Mouse (Mus musculus) lung, adult 2 months (tissue): ENCODE results near the gene Taar9. TPM values are rescaled to one million over a fixed set of nuclear protein-coding genes. Genes with fewer than 3 reads are reported as not detected.
"Not testable (repeated sequence)": the region's sequence is repeated elsewhere in the genome, so short reads cannot be mapped to it uniquely, and the experiment has no call there.

ENCODE experiments used
- DNase-seq: peaks from one replicate; pipeline ENCODE4 v3.0.0; 2022
- H3K4me1 ChIP-seq: fragments of 200-500 bp; 2 replicates; pipeline ENCODE4 v1.6.1; 2011; ENCODE audit warnings: low read length; ENCODE audit not compliant: control insufficient read depth, insufficient read depth
- H3K4me3 ChIP-seq: fragments of 200-500 bp; replicated peaks from 2 replicates; pipeline ENCODE3; 2011; ENCODE audit warnings: low read depth, mild to moderate bottlenecking, control low read depth, low read length; ENCODE audit errors: extremely low read depth
- CTCF ChIP-seq: fragments of 200-500 bp; IDR thresholded peaks from 2 replicates; pipeline ENCODE4 v1.5.1; 2011; ENCODE audit warnings: mild to moderate bottlenecking, low read length, control low read depth; ENCODE audit not compliant: insufficient read depth
- POLR2A ChIP-seq: fragments of 200-500 bp; IDR thresholded peaks from 2 replicates; pipeline ENCODE4 v1.6.1; 2011; ENCODE audit warnings: low read depth, mild to moderate bottlenecking, control low read depth, low read length, borderline replicate concordance; ENCODE audit errors: extremely low read depth
- WGBS: fragments of 180-500 bp; shearing (Covaris S2); methylation state at CpG from one replicate; pipeline ENCODE4 v1.1.7; 2018; 5-methylcytosine and 5-hydroxymethylcytosine counted together
- polyA plus RNA-seq: library from polyadenylated mRNA; depleted of rRNA; stranded (reverse); fragments of >200 nt; gene quantifications from 2 replicates; pipeline ENCODE4 v1.2.3, GENCODE M21; 2012

Taar9 gene
- polyA plus RNA-seq, 1 experiment, result not detected

DNA sequence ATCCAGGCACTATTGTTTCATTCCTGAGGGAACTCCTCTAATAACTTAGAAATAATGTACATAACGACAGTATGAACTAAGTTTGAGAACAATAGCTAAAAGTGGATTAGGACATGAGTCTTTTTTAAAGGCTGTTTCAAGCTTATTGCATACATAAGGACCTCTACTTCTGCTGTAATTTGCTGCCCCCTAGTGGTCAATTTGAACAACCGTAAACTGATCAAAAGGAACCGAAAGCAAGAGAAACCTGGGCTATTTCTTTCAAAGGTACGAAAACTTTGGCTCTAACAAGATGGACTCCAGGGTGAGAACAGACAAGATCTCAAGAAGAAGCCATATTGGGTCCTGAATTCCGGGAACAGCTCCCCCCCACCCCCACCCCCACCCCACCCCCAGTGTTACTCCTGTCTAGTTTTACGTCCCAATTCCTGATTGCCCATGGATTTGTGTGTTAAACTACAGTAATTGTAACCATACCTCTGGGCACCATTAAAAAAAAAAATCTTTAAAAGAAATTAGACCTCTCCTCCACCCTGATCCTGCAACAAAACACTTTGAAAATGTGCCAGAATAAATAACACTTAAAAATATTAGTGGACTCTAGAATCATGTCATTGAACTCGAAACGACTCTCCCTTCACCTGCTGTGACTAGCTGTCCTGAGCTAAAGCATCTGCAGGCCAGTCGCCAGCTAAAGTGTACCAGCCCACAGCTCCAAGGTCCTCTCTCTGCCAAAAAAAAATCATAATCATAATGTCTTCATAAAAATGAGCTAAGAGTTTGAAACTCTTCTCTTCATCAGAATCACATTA, 22.3 kb upstream of the Taar9 start:
- 16% methylated on average over 9 of the region's 9 CpGs for WGBS
- TF ChIP-seq POLR2A (no peak), CTCF (peak; percentile 48; the same call in 1 of the 2 replicates)
- Histone ChIP-seq H3K4me3 (peak overlapping the region; percentile 16), H3K4me1 (no peaks in the 10 kb centered on the region; the same call in none of the 2 replicates)
- DNase-seq, result no peak

DNA sequence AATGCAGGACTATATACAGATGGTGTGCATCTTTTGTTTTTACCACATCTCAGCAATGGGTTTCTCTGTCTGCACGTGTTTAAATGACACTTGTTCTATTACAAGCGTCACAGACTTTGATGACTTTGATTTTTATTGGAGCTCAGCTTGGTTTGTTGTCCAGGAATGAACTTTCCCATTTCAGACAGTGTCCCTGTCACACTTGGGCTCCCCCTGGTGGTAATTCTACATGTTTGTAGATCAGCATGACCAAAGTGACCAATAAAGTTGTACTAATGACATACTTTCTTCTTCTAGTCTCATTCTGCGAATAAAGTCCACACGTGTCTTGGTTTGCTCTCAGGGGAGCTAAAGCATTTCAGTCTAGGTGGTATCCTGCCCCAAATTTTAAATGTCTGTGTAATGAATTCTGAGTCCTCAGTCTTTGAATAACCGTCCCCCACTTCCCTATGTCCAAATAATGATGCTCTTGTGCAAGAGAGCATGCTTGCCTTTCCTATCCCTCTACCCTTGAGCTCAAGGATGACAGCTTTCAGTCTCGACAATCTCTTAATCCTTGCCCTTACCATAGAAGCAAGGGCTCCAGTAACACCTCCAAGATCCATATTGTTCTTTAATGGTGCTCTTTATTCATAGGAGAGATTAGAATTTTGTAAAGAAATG, 1.9 kb upstream of the Taar9 start:
- WGBS, result 39% methylated on average over 6 of the region's 6 CpGs
- TF ChIP-seq CTCF, result peak; percentile 3; the same call in 1 of the 2 replicates
- TF ChIP-seq POLR2A, result no peak
- Histone ChIP-seq H3K4me3 (no peak overlapping the region), H3K4me1 (no peaks in the 10 kb centered on the region)
- DNase-seq, result no peak

DNA sequence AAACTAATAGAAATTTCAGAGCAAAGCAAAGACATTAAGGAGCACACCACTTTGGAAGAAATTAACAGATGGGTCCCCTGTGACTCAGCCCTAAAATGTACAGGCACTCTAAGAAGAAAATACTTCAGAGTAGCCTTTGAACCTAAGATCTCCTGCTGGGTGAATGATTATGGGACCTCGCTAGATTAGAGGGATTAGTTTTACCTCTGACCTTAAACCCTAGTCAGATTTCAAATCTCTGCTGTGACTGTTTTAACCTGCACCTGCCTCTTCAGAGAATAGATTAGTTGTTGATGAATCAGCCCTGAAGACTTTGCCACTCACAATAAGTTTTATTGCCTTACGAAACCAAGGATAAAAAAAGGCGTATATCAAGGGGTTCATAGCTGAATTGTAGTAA, 1.1 kb downstream of the Taar9 start:
- TF ChIP-seq POLR2A (no peak), CTCF (no peak)
- WGBS, result 81% methylated on average over 3 of the region's 3 CpGs
- Histone ChIP-seq H3K4me3 (no peak overlapping the region), H3K4me1 (no peaks in the 10 kb centered on the region)
- no peak for DNase-seq

DNA sequence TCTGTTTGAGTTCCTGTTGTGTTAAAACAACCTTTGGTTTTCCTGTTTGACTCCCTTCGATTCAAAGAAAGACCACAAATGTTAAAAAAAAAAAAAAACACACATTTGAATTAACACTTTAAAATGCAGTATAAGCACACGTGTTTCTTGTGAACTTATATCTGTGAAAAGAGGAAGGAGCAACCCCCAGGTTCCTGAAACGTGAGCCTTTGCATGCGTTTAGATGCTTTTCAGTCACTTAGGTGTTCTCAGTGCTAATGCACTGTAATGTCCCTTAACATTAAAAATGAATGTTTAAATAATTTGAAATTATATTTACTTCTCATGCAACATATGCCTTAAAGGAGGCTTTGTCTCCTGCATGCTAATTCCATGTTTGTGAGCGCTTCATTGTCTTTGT, 1.6 kb downstream of the Taar9 start:
- WGBS, result 47% methylated on average over 5 of the region's 5 CpGs
- Histone ChIP-seq H3K4me1 (no peaks in the 10 kb centered on the region), H3K4me3 (no peak overlapping the region)
- TF ChIP-seq POLR2A, result no peak
- no peak for TF ChIP-seq CTCF
- DNase-seq, result no peak

DNA sequence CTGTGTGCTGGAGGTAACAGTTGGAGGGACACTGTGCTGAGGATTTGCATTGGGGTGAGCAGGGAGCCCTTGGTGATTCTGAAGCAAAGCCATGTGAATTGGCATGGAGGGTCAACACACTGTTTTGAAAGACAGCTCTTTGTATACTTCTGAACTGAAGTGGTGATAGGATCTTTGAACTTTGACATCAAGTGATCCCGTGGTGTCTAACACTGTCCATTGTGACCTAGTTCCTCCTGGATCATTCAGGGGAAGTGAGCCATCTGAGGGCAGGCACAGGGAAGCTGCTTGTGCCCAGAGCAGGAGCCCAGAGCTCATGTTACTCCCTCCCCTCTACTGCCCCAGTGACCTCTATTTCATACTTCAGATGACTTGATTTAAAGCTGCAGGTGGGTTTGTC, 6.0 kb downstream of the Taar9 start:
- 10% methylated on average over 1 of the region's 1 CpGs for WGBS
- not testable (repeated sequence) for H3K4me3 ChIP-seq, DNase-seq, H3K4me1 ChIP-seq

DNA sequence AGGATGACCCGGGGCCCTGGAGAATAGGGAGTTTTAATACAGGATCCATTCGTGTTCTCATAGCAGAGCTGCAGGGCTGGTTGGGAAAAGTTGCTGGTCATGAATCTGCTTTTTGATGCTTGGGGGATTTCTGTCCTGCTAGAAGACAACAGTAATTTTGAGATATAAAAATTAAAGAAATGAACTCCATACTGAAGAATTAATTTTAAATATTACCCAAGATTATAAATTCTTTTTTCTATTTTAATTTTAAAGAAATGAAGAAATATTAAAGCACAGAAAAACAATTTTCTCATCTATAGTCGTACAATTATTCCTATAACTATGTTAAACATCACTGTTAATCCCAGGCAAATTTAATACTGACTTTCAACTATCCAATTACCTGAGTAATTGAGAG, 7.5 kb downstream of the Taar9 start, which contains the start of gene Taar8c:
Taar8c (minus strand) TSS at position 101 of the 400 bp plus-strand sequence.
- WGBS, result 81% methylated on average over 1 of the region's 3 CpGs
- H3K4me3 ChIP-seq, H3K4me1 ChIP-seq, DNase-seq: not testable (repeated sequence)

DNA sequence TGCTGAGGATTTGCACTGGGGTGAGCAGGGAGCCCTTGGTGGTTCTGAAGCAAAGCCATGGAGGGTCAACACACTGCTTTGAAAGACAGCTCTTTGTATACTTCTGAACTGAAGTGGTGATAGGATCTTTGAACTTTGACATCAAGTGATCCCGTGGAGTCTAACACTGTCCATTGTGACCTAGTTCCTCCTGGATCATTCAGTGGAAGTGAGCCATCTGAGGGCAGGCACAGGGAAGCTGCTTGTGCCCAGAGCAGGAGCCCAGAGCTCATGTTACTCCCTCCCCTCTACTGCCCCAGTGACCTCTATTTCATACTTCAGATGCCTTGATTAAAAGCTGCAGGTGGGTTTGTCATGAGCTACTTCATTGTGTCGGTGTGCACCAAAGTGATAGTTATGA, 12.3 kb downstream of the Taar9 start:
- not testable (repeated sequence) for H3K4me3 ChIP-seq, DNase-seq, H3K4me1 ChIP-seq
- WGBS, result 34% methylated on average over 2 of the region's 2 CpGs

DNA sequence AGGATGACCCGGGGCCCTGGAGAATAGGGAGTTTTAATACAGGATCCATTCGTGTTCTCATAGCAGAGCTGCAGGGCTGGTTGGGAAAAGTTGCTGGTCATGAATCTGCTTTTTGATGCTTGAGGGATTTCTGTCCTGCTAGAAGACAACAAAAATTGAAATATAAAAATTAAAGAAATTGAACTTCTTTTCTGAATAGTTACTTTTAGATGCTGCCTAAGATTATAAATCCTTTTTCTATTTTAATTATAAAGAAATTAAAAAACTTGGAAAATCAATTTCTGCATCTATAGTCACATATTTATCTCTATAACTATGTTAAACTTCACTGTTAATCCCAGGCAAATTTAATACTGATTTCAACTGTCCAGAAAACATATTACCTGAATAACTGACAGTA, 17.1 kb downstream of the Taar9 start, which contains the start of gene Taar8b:
Taar8b (minus strand) TSS at position 101 of the 400 bp plus-strand sequence.
- DNase-seq, result no peak
- TF ChIP-seq CTCF (no peak), POLR2A (no peak)
- H3K4me3 ChIP-seq, result no peak within 1 kb of the TSS
- 59% methylated on average over 2 of the region's 2 CpGs for WGBS
- no peaks in the 10 kb centered on the region; the same call in 1 of the 2 replicates for H3K4me1 ChIP-seq

DNA sequence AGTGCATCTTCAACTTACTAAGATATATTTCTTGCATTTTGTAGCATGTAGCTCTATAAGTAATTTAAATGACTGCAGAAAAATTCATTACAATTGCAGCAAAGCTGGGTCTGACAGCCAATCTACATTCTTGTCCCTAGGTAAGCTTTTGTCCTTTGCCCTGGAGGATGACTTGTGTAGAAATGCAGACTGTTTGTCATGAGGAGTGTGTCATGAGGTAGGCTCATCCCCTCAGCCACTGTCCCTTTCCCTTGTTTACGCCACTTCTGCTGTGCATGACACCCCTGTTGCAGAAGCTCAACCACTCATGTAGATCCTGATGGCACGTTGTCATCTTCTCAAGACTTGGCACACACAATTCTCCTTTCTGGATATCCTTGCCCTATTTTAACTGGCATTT, 22.2 kb downstream of the Taar9 start:
- Histone ChIP-seq H3K4me1 (no peaks in the 10 kb centered on the region; the same call in 1 of the 2 replicates), H3K4me3 (no peak overlapping the region)
- WGBS, result 76% methylated on average over 2 of the region's 2 CpGs
- TF ChIP-seq POLR2A (no peak), CTCF (no peak)
- no peak for DNase-seq

DNA sequence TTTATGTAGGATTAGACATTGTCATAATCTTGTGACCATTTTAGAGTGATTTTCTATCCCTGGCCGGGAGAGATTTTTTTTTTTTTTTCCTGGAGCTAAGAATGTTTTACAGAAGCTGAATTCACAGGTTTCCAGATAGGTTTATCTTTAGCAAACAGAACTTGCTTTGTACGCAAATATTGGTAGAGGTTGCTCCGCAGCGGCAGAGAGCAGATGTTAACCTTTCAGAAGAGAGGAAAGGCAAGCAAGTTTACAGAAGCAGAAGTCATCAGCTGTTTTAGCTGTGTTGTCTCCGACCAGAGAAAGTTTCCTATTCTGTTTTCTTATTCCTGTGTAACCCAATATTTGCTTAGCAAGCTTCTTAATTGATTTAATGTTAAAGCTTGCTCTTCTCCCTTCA, 22.8 kb downstream of the Taar9 start:
- no peak for DNase-seq
- 58% methylated on average over 5 of the region's 5 CpGs for WGBS
- Histone ChIP-seq H3K4me3 (no peak overlapping the region), H3K4me1 (no peaks in the 10 kb centered on the region; the same call in 1 of the 2 replicates)
- TF ChIP-seq CTCF (no peak), POLR2A (no peak)
